Mouse (Mus musculus): ENCODE measurements around the gene Smyd3. TPM values are rescaled to one million over a fixed set of nuclear protein-coding genes. Genes with fewer than 3 reads are reported as not detected.

Gene Smyd3
- polyA plus RNA-seq, 1 experiment from 2014 or later = 18.3 TPM

- Histone ChIP-seq H3K27ac (no peak overlapping the region), H3K36me3 (ENCODE audit: insufficient read depth, low read length) (no peaks in the 10 kb centered on the region), H3K9me3 (replicated peaks; ENCODE audit: low read length) (no peaks in the 10 kb centered on the region), H3K4me1 (replicated peaks; ENCODE audit: insufficient read depth, low read length) (no peaks in the 10 kb centered on the region), H3K27me3 (ENCODE audit: insufficient read depth, low read length) (no peaks in the 10 kb centered on the region), H3K4me3 (replicated peaks; ENCODE audit: low read depth, low read length) (no peak overlapping the region), H3K9ac (ENCODE audit: low read depth, low read length) (no peak overlapping the region), H3K4me2 (ENCODE audit: low read length) (no peak overlapping the region)
- no peak for ATAC-seq (replicated peaks; ENCODE audit: low FRiP score, low read depth)
- DNase-seq (ENCODE audit: low spot score) = peak; percentile 83
- TF ChIP-seq CTCF (IDR thresholded peaks at IDR 0.05; ENCODE audit: low read depth) = no peak
- 62% methylated on average over 13 of the region's 13 CpGs for WGBS
Measured at GRCm38 (mm10) chr1:179281401-179282121, 236.3 kb downstream of the Smyd3 start.

- H3K9me3 ChIP-seq (replicated peaks; ENCODE audit: low read length) = no peaks in the 10 kb centered on the region
- DNase-seq (ENCODE audit: low spot score) (peak; percentile 15), ATAC-seq (replicated peaks; ENCODE audit: low FRiP score, low read depth) (no peak)
- H3K27ac ChIP-seq = no peak overlapping the region; the same call in 1 of the 2 replicates
- H3K27me3 ChIP-seq (ENCODE audit: insufficient read depth, low read length) = no peaks in the 10 kb centered on the region
- no peak overlapping the region for H3K4me3 ChIP-seq (replicated peaks; ENCODE audit: low read depth, low read length)
- no peak overlapping the region for H3K4me2 ChIP-seq (ENCODE audit: low read length)
- 79% methylated on average over 4 of the region's 4 CpGs for WGBS
- TF ChIP-seq CTCF (IDR thresholded peaks at IDR 0.05; ENCODE audit: low read depth) = no peak
- no peak overlapping the region for H3K9ac ChIP-seq (ENCODE audit: low read depth, low read length)
- no peaks in the 10 kb centered on the region for H3K4me1 ChIP-seq (replicated peaks; ENCODE audit: insufficient read depth, low read length)
- no peaks in the 10 kb centered on the region for H3K36me3 ChIP-seq (ENCODE audit: insufficient read depth, low read length)
Measured at GRCm38 (mm10) chr1:179279116-179279515, 238.7 kb downstream of the Smyd3 start.

- Histone ChIP-seq H3K4me2 (ENCODE audit: low read length) (no peak overlapping the region), H3K4me1 (replicated peaks; ENCODE audit: insufficient read depth, low read length) (no peaks in the 10 kb centered on the region), H3K4me3 (replicated peaks; ENCODE audit: low read depth, low read length) (no peak overlapping the region), H3K36me3 (ENCODE audit: insufficient read depth, low read length) (no peaks in the 10 kb centered on the region), H3K27ac (no peak overlapping the region), H3K9me3 (replicated peaks; ENCODE audit: low read length) (no peaks in the 10 kb centered on the region), H3K27me3 (ENCODE audit: insufficient read depth, low read length) (no peaks in the 10 kb centered on the region), H3K9ac (ENCODE audit: low read depth, low read length) (no peak overlapping the region)
- TF ChIP-seq CTCF (IDR thresholded peaks at IDR 0.05; ENCODE audit: low read depth) = no peak
- ATAC-seq (replicated peaks; ENCODE audit: low FRiP score, low read depth) = no peak
- DNase-seq (ENCODE audit: low spot score) = no peak
- 94% methylated on average over 9 of the region's 9 CpGs for WGBS
Measured at GRCm38 (mm10) chr1:179277346-179277745, 240.5 kb downstream of the Smyd3 start.

GRCm38 (mm10) chr1:179276866-179277265 is 241.0 kb downstream of the Smyd3 start:
- 96% methylated on average over 1 of the region's 1 CpGs for WGBS
- H3K36me3 ChIP-seq (ENCODE audit: insufficient read depth, low read length) = no peaks in the 10 kb centered on the region
- no peak overlapping the region for H3K4me3 ChIP-seq (replicated peaks; ENCODE audit: low read depth, low read length)
- H3K27me3 ChIP-seq (ENCODE audit: insufficient read depth, low read length) = no peaks in the 10 kb centered on the region
- no peak overlapping the region for H3K27ac ChIP-seq
- no peak for TF ChIP-seq CTCF (IDR thresholded peaks at IDR 0.05; ENCODE audit: low read depth)
- H3K4me2 ChIP-seq (ENCODE audit: low read length) = no peak overlapping the region
- no peaks in the 10 kb centered on the region for H3K9me3 ChIP-seq (replicated peaks; ENCODE audit: low read length)
- DNase-seq (ENCODE audit: low spot score) (no peak), ATAC-seq (replicated peaks; ENCODE audit: low FRiP score, low read depth) (no peak)
- H3K4me1 ChIP-seq (replicated peaks; ENCODE audit: insufficient read depth, low read length) = no peaks in the 10 kb centered on the region
- H3K9ac ChIP-seq (ENCODE audit: low read depth, low read length) = no peak overlapping the region

GRCm38 (mm10) chr1:179272926-179273325 is 244.9 kb downstream of the Smyd3 start:
- TF ChIP-seq CTCF (IDR thresholded peaks at IDR 0.05; ENCODE audit: low read depth) = no peak

GRCm38 (mm10) chr1:179272351-179272750 is 245.5 kb downstream of the Smyd3 start:
- no peak for ATAC-seq (replicated peaks; ENCODE audit: low FRiP score, low read depth)

More at GRCm38 (mm10) chr1:179272926-179273325, 244.9 kb downstream of the Smyd3 start:
- H3K9me3 ChIP-seq (replicated peaks; ENCODE audit: low read length) = no peaks in the 10 kb centered on the region; the same call in 1 of the 2 replicates
- no peak for ATAC-seq (replicated peaks; ENCODE audit: low FRiP score, low read depth)
- no peak overlapping the region for H3K4me2 ChIP-seq (ENCODE audit: low read length)
- H3K27ac ChIP-seq = no peak overlapping the region
- no peaks in the 10 kb centered on the region for H3K4me1 ChIP-seq (replicated peaks; ENCODE audit: insufficient read depth, low read length)
- 87% methylated on average over 4 of the region's 4 CpGs for WGBS
- H3K27me3 ChIP-seq (ENCODE audit: insufficient read depth, low read length) = no peaks in the 10 kb centered on the region
- no peak overlapping the region for H3K4me3 ChIP-seq (replicated peaks; ENCODE audit: low read depth, low read length)
- DNase-seq (ENCODE audit: low spot score) = no peak
- no peaks in the 10 kb centered on the region; the same call in 1 of the 2 replicates for H3K36me3 ChIP-seq (ENCODE audit: insufficient read depth, low read length)
- no peak overlapping the region for H3K9ac ChIP-seq (ENCODE audit: low read depth, low read length)

More at GRCm38 (mm10) chr1:179272351-179272750, 245.5 kb downstream of the Smyd3 start:
- no peak for TF ChIP-seq CTCF (IDR thresholded peaks at IDR 0.05; ENCODE audit: low read depth)
- no peak overlapping the region for H3K4me3 ChIP-seq (replicated peaks; ENCODE audit: low read depth, low read length)
- no peak overlapping the region for H3K4me2 ChIP-seq (ENCODE audit: low read length)
- no peak overlapping the region for H3K27ac ChIP-seq
- no peaks in the 10 kb centered on the region; the same call in 1 of the 2 replicates for H3K9me3 ChIP-seq (replicated peaks; ENCODE audit: low read length)
- H3K36me3 ChIP-seq (ENCODE audit: insufficient read depth, low read length) = no peaks in the 10 kb centered on the region; the same call in 1 of the 2 replicates
- H3K27me3 ChIP-seq (ENCODE audit: insufficient read depth, low read length) = no peaks in the 10 kb centered on the region
- H3K9ac ChIP-seq (ENCODE audit: low read depth, low read length) = no peak overlapping the region
- H3K4me1 ChIP-seq (replicated peaks; ENCODE audit: insufficient read depth, low read length) = no peaks in the 10 kb centered on the region
- DNase-seq (ENCODE audit: low spot score) = no peak
